Mouse (Mus musculus): ENCODE results near the gene Tdrkh. TPM values are rescaled to one million over a fixed set of nuclear protein-coding genes. Genes with fewer than 3 reads are reported as not detected.

Gene Tdrkh
- 15.7 and 17.7 TPM in 2 replicates for polyA plus RNA-seq (2012; ENCODE audit: insufficient read depth, insufficient read length, missing spikeins)

- Histone ChIP-seq H3K4me3 (ENCODE audit: insufficient read depth, low read length) (peak within 1 kb of the TSS; percentile 85), H3K4me1 (ENCODE audit: control insufficient read depth, insufficient read depth, low read length) (peaks cover 3% of the 10 kb centered on the region; the same call in 1 of the 2 replicates), H3K27ac (ENCODE audit: insufficient read depth, low read depth, low read length) (peak within 1 kb of the TSS; percentile 21)
- TF ChIP-seq POLR2A (IDR thresholded peaks at IDR 0.05; ENCODE audit: borderline replicate concordance, low read depth, low read length), result no peak; the same call in 1 of the 2 replicates
- no peak for TF ChIP-seq CTCF (IDR thresholded peaks at IDR 0.05; ENCODE audit: low read depth, low read length)
These were observed at the start of gene Tdrkh for GRCm38 (mm10) chr3:94413031-94413679. TSS of gene Tdrkh (plus strand) at chr3:94413273.

DNA sequence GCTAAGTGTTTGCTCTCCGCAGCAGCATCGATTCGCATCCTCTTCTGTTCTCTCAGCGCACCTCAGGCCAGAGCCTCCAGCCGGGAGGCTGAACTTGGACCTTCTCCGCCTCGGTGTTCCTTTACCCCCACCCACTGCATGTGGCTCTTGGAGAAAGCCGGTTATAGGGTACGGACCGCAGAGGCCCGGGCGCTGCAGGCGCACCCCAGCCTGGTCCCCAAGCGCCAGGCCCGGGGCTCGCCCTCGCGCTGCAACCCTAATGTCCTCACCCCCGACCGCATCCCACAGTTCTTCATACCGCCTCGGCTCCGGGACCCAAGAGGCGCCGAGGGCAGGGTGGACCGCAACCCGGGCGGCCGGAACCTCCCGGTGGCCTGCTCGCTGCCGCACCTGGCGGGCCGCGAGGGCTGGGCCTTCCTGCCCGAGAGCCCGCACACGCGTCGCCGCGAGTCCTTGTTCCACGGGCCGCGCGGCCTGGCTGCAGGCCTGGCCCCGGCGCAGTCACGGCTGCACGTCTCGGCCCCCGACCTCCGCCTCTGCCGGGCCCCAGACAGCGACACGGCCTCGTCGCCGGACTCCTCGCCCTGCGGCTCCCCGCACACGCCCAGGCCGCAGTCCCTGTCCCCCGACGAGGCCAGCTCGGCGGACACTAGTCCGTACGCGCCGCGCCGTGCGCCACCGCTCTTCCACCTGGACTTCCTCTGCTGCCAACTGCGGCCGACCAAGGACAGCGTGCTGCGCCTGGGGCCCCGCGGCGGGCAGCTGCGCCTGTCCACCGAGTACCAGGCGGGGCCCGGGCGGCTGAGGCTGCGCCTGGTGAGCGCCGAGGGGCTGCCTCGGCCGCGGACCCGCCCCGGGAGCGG is 49.6 kb upstream of the Tdrkh start:
- TF ChIP-seq POLR2A (IDR thresholded peaks at IDR 0.05; ENCODE audit: borderline replicate concordance, low read depth, low read length), result no peak
- TF ChIP-seq CTCF (IDR thresholded peaks at IDR 0.05; ENCODE audit: low read depth, low read length), result no peak
- Histone ChIP-seq H3K27ac (ENCODE audit: insufficient read depth, low read depth, low read length) (no peak overlapping the region), H3K4me1 (ENCODE audit: control insufficient read depth, insufficient read depth, low read length) (no peaks in the 10 kb centered on the region), H3K4me3 (ENCODE audit: insufficient read depth, low read length) (peak overlapping the region; percentile 33)

- H3K4me3 ChIP-seq (ENCODE audit: insufficient read depth, low read length), result no peak overlapping the region
- no peak overlapping the region for H3K27ac ChIP-seq (ENCODE audit: insufficient read depth, low read depth, low read length)
- no peaks in the 10 kb centered on the region for H3K4me1 ChIP-seq (ENCODE audit: control insufficient read depth, insufficient read depth, low read length)
- TF ChIP-seq CTCF (IDR thresholded peaks at IDR 0.05; ENCODE audit: low read depth, low read length), result no peak
- no peak for TF ChIP-seq POLR2A (IDR thresholded peaks at IDR 0.05; ENCODE audit: borderline replicate concordance, low read depth, low read length)
These were observed 48.9 kb upstream of the Tdrkh start for GRCm38 (mm10) chr3:94364154-94364526.

DNA sequence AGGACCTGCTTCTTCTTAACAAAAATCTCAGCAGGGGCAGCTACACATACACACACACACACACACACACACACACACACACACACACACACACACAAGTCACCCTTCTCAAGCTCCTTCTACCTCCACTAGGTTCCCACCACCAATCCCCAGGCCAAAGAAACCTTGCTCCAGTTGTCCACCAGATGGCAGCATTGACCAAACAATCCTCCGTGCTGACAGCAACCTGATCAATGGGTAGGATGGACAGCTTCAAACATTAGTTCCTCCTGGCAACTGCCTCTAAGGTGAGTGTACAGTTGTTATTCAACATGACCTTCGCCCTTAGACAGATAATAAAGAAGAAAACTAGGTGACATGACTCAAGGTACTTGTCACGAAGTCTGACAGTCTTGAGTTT is 46.3 kb upstream of the Tdrkh start:
- Histone ChIP-seq H3K4me1 (ENCODE audit: control insufficient read depth, insufficient read depth, low read length) (no peaks in the 10 kb centered on the region), H3K4me3 (ENCODE audit: insufficient read depth, low read length) (no peak overlapping the region), H3K27ac (ENCODE audit: insufficient read depth, low read depth, low read length) (no peak overlapping the region)
- TF ChIP-seq POLR2A (IDR thresholded peaks at IDR 0.05; ENCODE audit: borderline replicate concordance, low read depth, low read length), result no peak
- peak; percentile 79 for TF ChIP-seq CTCF (IDR thresholded peaks at IDR 0.05; ENCODE audit: low read depth, low read length)

DNA sequence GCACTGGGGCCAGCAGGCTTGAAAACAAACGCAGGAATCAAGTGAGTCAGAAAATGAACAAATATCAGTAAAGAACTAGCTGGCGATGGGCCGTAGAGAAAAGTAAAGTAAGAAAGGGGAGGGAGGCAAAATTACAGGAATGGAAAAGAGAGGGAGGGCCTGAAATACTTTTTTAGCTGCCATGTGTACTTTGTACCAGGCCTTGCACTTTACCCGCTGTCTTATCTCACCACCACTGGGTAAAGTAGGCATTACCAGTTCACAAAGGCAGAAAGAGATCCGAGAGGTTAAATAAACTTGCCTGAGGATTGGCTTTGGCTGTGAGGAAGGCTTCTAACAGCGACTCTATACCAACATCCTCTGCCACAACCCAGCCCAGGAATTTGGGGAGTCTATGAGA is 45.6 kb upstream of the Tdrkh start:
- no peak overlapping the region for H3K4me3 ChIP-seq (ENCODE audit: insufficient read depth, low read length)
- no peaks in the 10 kb centered on the region for H3K4me1 ChIP-seq (ENCODE audit: control insufficient read depth, insufficient read depth, low read length)
- H3K27ac ChIP-seq (ENCODE audit: insufficient read depth, low read depth, low read length), result no peak overlapping the region
- TF ChIP-seq POLR2A (IDR thresholded peaks at IDR 0.05; ENCODE audit: borderline replicate concordance, low read depth, low read length), result no peak
- TF ChIP-seq CTCF (IDR thresholded peaks at IDR 0.05; ENCODE audit: low read depth, low read length), result no peak

DNA sequence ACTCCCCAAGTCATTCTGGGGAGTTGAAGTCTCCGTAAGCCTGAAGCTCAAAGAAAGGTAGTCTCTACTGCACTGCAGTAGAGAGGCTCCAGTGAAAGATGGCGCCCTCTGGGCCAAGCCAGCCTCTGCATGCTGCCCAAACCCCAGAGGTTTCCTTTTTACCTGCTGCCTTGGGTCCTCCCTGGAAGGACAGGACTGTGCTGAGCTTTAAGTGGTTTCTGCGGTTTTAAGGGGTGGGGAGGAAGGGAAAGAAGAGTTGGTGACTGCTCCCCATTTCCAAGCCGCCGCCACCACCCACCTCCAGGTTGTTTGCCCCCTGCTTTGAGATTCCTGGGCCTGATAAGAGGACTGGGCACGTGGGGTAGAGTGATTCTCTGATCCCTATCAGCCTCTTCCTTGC is 44.4 kb upstream of the Tdrkh start:
- TF ChIP-seq CTCF (IDR thresholded peaks at IDR 0.05; ENCODE audit: low read depth, low read length) (no peak), POLR2A (IDR thresholded peaks at IDR 0.05; ENCODE audit: borderline replicate concordance, low read depth, low read length) (no peak)
- Histone ChIP-seq H3K4me1 (ENCODE audit: control insufficient read depth, insufficient read depth, low read length) (no peaks in the 10 kb centered on the region), H3K4me3 (ENCODE audit: insufficient read depth, low read length) (no peak overlapping the region)

GRCm38 (mm10) chr3:94369709-94370108 is 43.4 kb upstream of the Tdrkh start:
- TF ChIP-seq POLR2A (IDR thresholded peaks at IDR 0.05; ENCODE audit: borderline replicate concordance, low read depth, low read length), result no peak

More for the DNA sequence above, 44.4 kb upstream of the Tdrkh start:
- H3K27ac ChIP-seq (ENCODE audit: insufficient read depth, low read depth, low read length), result no peak overlapping the region

GRCm38 (mm10) chr3:94371637-94372036 is 41.4 kb upstream of the Tdrkh start:
- H3K4me1 ChIP-seq (ENCODE audit: control insufficient read depth, insufficient read depth, low read length), result peaks cover 10% of the 10 kb centered on the region
- no peak for TF ChIP-seq CTCF (IDR thresholded peaks at IDR 0.05; ENCODE audit: low read depth, low read length)
- TF ChIP-seq POLR2A (IDR thresholded peaks at IDR 0.05; ENCODE audit: borderline replicate concordance, low read depth, low read length), result no peak
- no peak overlapping the region for H3K4me3 ChIP-seq (ENCODE audit: insufficient read depth, low read length)
- no peak overlapping the region for H3K27ac ChIP-seq (ENCODE audit: insufficient read depth, low read depth, low read length)

More at GRCm38 (mm10) chr3:94369709-94370108, 43.4 kb upstream of the Tdrkh start:
- Histone ChIP-seq H3K27ac (ENCODE audit: insufficient read depth, low read depth, low read length) (no peak overlapping the region), H3K4me1 (ENCODE audit: control insufficient read depth, insufficient read depth, low read length) (peaks cover 4% of the 10 kb centered on the region), H3K4me3 (ENCODE audit: insufficient read depth, low read length) (no peak overlapping the region)

GRCm38 (mm10) chr3:94372038-94372437 is 41.0 kb upstream of the Tdrkh start:
- H3K4me3 ChIP-seq (ENCODE audit: insufficient read depth, low read length), result no peak overlapping the region
- TF ChIP-seq POLR2A (IDR thresholded peaks at IDR 0.05; ENCODE audit: borderline replicate concordance, low read depth, low read length) (no peak), CTCF (IDR thresholded peaks at IDR 0.05; ENCODE audit: low read depth, low read length) (no peak)
- H3K4me1 ChIP-seq (ENCODE audit: control insufficient read depth, insufficient read depth, low read length), result peaks cover 10% of the 10 kb centered on the region
- no peak overlapping the region for H3K27ac ChIP-seq (ENCODE audit: insufficient read depth, low read depth, low read length)

GRCm38 (mm10) chr3:94372641-94373040 is 40.4 kb upstream of the Tdrkh start, which contains the start of gene Rorc:
TSS of gene Rorc (plus strand) at chr3:94372794.
- no peak for TF ChIP-seq POLR2A (IDR thresholded peaks at IDR 0.05; ENCODE audit: borderline replicate concordance, low read depth, low read length)
- no peak for TF ChIP-seq CTCF (IDR thresholded peaks at IDR 0.05; ENCODE audit: low read depth, low read length)
- peaks cover 10% of the 10 kb centered on the region for H3K4me1 ChIP-seq (ENCODE audit: control insufficient read depth, insufficient read depth, low read length)
- H3K4me3 ChIP-seq (ENCODE audit: insufficient read depth, low read length), result no peak within 1 kb of the TSS
- H3K27ac ChIP-seq (ENCODE audit: insufficient read depth, low read depth, low read length), result no peak within 1 kb of the TSS
